Mouse (Mus musculus): ENCODE results near the gene Kera. TPM values are rescaled to one million over a fixed set of nuclear protein-coding genes. Genes with fewer than 3 reads are reported as not detected.

Gene Kera
- total RNA-seq (2014; fragmentation: Nextera tagmentation) (not detected in 2 replicates), total RNA-seq (2017) (not detected in 2 replicates)

DNA sequence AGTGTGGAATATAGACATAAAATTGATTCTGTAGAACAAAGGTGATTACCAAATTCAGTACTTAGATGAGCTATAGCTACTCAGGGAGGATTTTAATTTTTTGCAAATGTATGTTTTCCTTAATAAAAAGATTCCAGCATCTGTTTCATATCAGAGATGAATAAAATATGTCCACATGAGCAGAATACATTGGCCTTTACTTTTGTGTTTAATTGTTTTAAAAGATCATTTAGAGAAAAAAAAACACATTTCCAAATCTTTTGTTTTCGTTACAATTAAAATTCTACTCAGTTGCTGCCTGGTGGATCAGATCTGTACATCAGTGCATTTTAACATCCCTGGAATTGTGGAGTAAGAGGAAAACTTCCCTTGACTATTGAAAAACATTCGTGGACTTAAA is at the start of gene Kera:
Gene Kera (plus strand): TSS at position 301 of the 400 bp plus-strand sequence.
- ATAC-seq (replicated peaks; ENCODE audit: poor library complexity, severe bottlenecking) = no peak

DNA sequence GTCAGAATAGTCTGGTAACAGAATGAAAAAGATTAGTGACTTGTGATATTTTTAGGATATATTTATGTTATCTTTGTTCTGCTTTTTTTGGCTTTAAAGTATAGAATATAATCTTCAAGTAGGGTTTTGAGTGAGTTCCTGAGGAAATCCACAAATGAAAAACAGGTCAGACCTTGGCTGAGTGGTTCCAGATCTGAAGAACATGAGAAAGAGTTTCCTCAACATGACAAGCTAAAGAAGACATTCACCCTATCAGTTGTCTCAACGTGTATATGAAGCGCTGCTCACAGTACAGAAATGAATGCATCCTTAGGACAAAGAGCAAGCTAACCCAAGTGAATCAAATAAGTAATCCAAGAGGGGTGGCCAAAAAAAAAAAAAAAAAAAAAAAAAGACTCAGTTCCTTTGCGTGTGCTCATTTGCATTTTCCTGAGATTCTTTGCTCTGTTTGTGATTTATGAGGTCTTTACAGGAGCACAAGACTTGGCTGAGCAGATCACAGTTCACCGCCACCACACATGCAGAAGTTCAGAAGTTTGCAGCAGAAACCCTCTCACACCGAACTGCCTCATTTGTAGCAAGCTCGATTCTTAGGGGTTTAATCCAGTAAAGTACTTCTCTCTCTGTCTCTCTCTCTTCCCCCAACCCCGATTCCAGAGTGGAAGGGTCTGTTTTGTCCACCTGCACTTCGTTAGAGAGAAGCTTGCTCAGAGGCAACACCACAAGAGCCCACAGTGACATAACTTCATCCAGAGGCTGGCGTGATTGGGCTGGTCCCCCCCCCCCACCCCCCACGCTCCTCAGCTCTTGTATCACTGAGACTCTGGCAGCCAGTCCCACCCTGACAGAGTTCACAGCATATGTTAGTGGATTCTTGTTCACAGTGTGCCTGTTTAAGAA is 41.5 kb upstream of the Kera start, which contains the start of gene Lum:
Gene Lum (plus strand): TSS at position 172 of the 900 bp plus-strand sequence.
- no peak for ATAC-seq (replicated peaks; ENCODE audit: poor library complexity, severe bottlenecking)

DNA sequence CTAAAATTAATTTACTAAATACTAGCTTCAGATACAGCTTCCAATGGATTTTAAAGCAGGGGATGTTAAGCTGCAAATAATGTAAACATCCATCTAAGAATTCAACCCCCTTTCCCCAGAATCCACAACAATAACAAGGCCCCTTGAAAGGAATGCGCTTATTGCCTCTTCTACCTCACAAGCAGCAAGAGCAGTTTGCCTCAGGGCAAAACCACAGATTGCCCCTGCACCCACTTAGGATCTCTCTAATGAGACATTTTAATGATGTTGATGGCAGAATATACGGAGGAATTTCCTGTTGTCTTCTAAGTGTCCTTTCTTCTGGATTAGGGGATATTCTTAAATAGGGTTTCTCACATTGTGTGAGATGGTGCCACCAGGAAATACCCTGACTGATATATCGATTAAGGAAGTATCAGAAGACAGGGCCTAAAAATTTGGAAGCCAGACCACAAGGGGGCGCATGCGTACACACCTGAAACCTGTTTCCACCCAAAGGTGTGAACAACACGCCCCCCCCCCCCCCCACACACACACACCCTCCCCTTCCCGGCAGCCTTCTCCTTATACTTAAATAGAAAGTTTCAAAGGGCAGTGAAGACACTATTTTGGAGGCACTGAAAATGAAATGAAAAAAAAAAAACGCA is 39.1 kb upstream of the Kera start:
- no peak for ATAC-seq (replicated peaks; ENCODE audit: poor library complexity, severe bottlenecking)

DNA sequence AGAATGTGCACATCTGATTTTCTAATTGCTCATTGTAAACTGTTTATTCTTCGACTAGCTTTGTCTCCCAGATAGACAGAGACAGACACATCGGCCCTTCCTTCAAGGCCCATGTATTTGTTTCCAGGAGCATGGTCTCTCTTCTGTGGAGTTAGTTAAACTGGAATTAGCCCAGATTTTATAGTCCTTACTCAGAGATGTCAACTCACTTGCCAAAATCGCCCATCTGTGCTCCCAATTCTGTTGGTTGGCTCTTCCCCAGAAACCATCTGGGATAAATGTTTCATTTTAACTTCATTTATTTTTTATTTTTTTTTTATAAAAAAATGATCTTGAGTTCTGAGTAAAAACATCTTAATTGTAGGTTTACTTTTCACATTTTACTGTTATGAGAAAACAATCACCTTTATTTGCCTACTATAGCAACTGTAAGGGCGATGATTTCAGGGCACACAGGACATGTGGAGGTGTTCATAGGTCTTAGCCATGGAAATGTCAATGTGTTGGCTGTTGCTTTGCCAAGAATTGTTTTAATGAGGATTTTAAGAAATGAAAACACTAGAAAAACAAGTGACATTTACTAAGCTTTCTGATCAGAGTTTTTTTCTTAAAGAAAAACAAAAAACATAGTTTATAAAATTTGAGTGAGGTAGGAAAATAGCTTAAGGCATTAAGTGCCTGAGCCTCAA is 24.0 kb upstream of the Kera start:
- ATAC-seq (replicated peaks; ENCODE audit: poor library complexity, severe bottlenecking) = no peak

DNA sequence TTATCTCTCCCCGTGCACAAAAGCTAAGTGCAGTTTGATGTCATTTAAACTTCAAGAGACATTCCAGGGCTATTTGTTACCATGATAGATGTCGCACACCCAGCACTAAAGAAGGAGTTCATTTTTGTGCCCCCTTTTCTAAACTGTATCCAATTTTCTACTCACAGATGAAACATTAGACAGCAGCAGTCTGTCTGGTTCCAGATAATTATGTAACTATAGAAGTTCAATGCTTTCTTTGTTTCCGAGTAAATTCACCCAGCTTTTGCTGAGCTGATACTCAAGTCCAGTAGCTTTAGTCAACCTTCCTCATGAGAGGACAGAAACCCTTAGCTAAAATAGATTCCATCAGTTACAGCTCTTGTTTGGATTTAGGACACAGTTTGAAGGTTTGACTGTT is 22.5 kb upstream of the Kera start:
- ATAC-seq (replicated peaks; ENCODE audit: poor library complexity, severe bottlenecking) = no peak

DNA sequence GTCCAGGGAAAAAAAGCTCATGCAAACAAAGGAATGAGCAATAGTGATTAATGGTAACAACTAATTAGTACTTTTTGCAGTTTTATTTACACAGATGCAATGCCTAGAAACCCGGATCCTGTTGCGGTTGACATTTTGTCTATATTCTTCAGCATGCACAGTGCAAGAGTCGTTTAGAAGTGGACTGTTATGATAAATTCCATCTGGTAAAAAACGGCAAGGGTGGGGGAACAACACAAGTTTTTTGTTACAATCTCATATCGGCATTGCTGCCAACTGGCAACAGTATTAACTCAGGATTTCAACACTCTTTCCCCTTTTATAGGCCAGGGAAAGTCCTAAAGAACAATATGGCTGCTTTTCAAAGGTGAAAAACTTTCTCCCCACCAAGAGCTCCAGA is 19.5 kb upstream of the Kera start:
- no peak for ATAC-seq (replicated peaks; ENCODE audit: poor library complexity, severe bottlenecking)

DNA sequence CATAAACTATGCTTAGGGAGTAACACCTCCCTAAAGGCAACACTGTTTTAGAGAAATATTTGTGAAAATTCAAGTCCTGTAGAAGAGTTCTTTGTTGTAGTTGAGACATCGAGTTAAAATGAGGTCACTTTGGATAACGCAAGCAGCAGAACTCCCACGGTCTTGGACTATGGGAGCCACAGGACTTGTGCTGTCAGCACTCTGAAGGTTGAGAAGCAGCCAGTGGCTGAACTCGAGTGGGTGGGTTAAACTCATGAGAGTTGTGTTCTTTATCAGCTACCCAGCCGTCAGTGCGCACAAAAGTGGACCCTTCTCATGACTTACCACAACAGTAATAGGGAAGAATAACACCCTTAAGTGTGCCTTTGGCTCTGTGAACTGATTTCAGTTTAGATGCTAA is 17.1 kb upstream of the Kera start:
- ATAC-seq (replicated peaks; ENCODE audit: poor library complexity, severe bottlenecking) = no peak

DNA sequence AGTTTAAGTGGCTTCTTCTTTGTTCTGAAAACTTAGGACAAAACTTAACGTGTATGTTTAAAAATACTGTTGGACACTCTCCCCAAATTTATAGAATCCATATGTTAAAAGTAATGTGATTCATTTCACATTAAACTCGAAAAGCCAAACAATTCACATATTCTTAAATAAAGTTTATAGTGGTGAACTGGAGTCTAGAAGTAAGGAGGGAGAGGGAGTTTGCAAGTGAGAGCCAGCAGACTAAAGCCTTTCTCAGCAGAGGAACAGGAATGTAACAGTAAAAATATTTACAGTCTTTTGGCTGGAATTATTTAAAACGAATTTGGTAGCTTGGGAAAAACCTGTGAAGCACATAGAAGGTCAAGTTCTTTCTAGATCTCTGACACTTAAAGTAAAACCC is 15.6 kb upstream of the Kera start:
- no peak for ATAC-seq (replicated peaks; ENCODE audit: poor library complexity, severe bottlenecking)

DNA sequence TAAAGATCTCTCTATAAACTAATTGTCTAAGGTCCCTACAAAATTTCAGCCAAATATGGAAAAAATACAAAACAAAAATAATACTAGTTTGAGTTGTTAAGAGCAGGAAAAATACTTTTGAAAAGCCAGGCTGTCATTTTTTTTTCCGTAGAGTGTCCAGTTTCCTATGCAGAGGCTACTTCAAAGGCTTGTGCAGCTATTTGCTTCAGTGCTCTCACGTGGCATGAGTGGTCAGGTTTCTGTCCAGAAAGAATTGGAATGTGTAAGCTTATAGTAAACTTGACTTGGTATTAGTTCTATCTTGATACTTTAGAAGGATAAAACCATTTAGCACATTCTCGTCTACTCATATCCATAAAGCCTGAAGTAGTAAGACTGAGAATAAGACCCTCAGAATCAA is 15.0 kb upstream of the Kera start:
- no peak for ATAC-seq (replicated peaks; ENCODE audit: poor library complexity, severe bottlenecking)

DNA sequence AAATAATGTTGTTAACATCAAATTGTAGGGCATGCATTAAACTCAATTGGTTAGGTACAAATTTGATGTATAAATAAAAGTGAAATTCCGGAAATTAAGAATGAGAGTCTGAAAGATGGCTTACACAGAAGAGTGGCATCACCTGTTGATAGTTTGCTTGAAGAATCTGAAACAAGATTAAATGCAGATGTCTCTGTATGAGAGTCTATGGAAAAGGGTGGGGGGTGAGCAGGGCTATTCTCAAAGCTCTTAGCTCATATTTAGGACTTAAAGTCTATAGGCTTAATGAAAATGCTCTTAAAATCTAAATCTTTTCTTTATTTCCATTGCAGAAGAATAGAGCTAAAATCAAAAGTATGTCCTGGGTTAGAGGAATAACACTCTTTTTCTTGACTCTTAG is 11.0 kb upstream of the Kera start:
- no peak for ATAC-seq (replicated peaks; ENCODE audit: poor library complexity, severe bottlenecking)

DNA sequence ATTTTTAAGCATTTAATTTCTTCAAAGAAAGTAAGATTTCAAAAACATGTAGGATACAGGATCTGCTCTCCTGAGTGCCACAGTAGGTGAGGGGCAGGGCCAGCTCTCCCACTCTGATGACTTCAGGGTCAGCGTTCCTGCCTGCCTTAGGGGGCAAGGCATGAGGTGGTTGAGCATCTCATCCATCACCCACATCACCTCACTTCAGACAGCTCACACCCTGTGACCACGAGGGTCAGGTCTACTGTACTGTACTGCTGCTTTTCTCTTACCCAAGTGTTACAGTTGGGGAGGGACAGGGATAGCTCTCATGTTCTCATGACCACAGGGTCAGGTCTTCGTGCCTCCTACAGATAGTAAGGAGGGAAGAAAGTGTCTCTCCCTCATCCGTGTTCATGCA is 4.9 kb upstream of the Kera start:
- no peak for ATAC-seq (replicated peaks; ENCODE audit: poor library complexity, severe bottlenecking)

DNA sequence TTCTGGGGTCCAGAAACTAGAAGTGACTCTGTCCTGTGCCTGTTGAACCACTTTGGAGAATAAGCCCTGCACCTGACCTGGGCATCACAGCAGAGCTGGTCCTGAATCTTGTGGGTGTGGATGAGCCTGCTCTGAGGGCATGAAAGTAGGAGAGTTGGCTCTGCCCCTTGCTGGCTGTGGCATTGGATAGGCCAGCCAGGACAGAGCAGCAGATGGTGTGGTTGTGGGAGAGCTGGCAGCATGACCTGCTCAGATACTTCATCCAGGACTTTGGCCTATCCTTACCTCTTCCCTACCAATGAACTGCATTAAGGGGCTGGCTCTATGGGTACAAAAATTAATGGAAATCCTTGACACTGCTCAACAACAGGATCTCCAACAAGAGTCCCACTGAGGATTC is 3.4 kb upstream of the Kera start:
- no peak for ATAC-seq (replicated peaks; ENCODE audit: poor library complexity, severe bottlenecking)

DNA sequence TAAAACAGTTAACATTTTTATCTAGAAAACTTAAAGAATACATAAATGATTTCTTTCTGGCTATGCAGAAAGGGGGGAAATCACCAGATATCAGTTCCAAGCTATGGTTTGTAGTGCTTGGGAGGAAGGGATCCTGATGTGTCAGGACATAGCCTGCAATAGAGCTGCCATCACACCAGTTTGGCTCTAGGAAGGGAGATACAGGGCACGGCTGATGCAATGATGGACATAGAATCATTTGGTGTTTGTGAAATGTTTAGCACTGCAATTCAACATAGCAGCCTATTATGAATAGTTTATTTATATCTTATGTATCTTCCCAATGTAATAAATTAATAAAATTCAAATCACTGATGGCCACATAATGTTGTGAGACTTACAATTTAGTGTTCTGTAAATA is 15.6 kb downstream of the Kera start:
- no peak for ATAC-seq (replicated peaks; ENCODE audit: poor library complexity, severe bottlenecking)

DNA sequence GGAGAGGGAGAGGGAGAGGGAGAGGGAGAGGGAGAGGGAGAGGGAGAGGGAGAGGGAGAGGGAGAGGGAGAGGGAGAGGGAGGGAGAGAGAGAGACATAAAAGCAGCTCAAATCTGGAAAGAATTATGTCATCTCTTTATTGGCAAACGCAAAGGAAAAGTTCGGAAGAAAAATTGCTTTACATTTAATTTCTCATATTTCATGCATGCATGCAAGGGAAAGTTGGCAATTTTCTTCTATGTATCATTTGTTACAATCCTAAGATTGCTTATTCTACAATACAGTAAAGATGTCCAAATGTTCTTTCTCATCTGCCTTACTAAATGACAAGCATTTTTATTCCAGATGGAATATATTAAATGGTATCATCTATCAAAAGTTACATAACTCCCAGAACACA is 17.7 kb downstream of the Kera start:
- ATAC-seq (replicated peaks; ENCODE audit: poor library complexity, severe bottlenecking) = no peak

DNA sequence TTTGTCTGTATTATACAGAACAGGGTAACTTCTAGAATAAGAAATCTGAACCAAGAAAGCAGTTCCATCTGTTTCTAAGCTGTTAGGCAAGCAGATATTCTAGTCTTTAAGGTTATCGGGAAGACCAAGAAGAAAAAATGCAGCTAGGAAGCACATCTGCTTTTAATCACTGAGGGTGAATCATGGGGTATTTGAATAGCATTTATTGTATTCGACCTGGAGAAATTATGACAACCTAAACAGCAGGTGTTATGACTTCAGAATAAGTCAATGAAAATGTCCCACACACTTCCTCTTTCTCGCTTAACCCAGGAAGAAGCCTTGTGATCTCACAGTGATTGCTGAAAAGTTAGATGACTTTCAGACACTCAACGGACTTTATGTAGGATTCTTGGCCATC is 18.4 kb downstream of the Kera start:
- ATAC-seq (replicated peaks; ENCODE audit: poor library complexity, severe bottlenecking) = no peak

DNA sequence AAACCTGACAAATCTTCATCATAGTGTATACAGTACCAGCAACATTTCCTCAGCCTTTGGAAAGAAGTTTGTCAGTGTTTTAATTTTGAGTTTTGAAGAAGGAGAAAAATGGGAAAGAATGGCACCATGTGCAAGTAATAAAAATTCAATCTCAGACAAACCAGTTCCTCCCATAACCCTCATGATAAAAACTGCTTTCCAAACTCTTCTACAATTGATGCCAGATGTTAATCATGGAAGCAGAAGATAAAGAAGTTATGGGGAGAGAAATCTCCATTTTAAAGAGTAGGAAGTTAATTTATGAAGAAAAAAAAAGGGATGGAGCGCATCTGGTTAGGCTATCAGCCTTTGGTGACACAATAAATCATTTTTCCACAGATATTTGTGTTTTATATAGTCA is 19.9 kb downstream of the Kera start:
- ATAC-seq (replicated peaks; ENCODE audit: poor library complexity, severe bottlenecking) = no peak

DNA sequence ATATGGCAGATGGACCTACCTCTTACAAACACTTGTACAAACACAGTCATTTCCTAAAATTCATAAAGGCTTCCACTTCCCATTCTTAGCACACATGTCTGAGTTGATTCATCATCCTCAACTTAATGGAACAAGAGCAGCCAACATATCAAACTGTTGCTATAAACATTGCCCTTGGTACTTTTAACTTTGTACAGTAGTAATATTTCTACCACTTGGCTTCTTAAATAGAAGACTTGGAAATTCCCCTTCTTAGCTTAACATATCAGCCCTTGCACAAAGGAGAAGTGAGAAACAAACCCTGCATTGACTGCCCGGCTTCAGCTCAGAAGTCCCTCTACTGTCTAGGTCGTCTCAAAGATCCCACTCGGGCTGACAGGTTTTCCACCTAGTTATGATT is 24.4 kb downstream of the Kera start:
- ATAC-seq (replicated peaks; ENCODE audit: poor library complexity, severe bottlenecking) = no peak

DNA sequence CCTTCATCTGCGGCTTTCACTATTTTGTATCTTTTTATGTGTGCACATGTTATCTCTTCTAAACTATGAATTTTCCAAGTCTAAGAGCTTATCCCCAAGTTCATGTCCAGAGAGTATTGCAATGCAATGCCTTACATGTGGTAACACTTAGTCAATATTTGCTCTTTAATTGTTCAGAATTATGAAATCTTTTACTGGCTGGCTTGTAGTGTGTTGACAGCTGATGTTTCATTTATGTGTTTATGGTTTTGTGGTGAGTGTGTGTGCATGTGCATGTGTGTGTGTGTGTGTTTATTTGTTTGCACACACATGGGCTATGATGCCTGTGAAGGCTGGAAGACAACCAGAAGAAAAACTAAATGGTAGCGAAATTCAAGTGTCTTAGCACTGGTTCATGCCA is 35.2 kb downstream of the Kera start:
- ATAC-seq (replicated peaks; ENCODE audit: poor library complexity, severe bottlenecking) = no peak

DNA sequence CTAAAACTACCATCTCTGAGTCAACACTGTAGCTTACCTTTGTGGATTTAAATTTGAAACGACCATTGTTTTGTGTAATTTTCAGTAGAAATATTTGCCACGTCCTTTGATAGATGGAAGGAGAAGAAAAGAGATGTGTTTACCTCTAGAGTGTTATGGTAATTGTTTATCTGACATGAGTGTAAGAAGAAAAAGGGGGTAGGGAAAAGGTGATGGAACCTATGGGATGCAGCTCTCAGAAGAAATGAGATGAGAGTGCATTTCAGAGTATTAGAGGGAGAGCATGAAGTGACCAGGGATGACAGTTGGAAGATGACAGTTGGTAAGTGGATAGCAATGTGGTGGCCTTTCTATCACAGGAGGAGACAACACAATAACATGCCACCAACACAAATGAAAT is 37.1 kb downstream of the Kera start, which contains the start of gene Epyc:
Gene Epyc (plus strand): TSS at position 301 of the 400 bp plus-strand sequence.
- ATAC-seq (replicated peaks; ENCODE audit: poor library complexity, severe bottlenecking) = no peak

DNA sequence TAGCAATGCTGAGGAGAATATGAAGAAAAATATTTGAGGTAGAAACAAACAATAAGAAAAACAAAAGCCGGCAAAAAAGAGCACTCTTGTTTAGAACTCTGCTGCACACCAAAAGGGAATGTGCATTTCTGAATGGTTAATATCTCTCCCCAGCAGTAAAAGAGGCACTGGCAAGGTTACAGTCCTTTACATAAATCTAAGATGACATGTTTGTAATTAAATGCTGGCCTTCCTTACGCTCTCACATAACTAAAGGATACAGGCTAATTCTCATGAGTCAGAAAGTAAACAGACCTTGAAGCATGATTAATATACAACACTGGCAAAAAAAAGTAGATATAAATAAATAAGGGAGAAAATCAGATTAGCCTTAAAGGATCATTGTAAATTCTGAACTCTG is 43.7 kb downstream of the Kera start:
- no peak for ATAC-seq (replicated peaks; ENCODE audit: poor library complexity, severe bottlenecking)

DNA sequence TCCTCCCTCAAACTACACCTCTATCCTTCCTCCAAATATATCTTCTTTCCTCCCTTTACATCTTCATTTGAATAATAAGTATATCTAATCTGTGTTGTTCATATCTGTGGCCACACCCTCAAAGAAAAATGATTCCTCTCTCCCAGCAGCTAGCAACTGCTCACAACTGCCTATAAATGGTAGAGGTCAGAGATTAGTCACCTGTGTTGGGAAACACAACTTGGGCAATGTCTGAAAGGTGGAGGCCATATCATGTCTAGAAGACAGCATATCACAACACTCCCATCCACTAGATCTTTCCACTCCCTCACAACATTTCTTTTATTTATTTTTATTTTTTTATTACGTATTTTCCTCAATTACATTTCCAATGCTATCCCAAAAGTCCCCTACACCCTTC is 52.8 kb downstream of the Kera start:
- ATAC-seq (replicated peaks; ENCODE audit: poor library complexity, severe bottlenecking) = no peak
